27 mouse cellular contexts compared by ENCODE assay signal in the genomic region with DNA sequence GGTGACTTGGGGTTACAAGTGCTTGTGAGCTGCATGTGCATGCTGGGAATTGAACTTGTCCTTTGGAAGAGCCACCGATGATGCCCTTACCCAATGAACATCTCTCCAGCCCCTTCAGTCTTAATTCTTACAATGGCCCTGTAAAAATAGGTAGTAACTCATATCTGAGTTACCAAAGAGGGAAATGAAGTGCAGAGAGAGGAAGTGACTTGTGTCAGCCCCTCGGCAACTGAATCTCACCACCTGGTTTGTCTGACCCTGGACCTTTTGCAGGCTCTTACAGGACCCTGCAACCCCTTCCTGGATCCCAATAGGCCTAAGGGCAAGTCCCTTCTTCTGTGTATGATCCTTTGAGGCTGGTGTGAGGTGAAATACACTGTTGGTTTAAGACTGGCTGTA. TPM values are rescaled to one million over a fixed set of nuclear protein-coding genes. Genes with fewer than 3 reads are reported as not detected.
DNase-seq lines count a peak whose midpoint lies in the region; ATAC-seq lines count a peak whose summit lies in the region.
"Had no signal": no experiment of that assay in that cellular context is flagged by ENCODE, and none has a peak within 500 bp of the region (broad histone marks: within the 10 kb centered on the region; RNA-seq: fewer than 3 reads in every experiment).

No protein-coding gene starts in this region.

- no peaks in the 10 kb centered on the region for H3K9me3 ChIP-seq in limb, embryonic 13.5 days
- H3K9me3 ChIP-seq in limb, embryonic 10.5 days (replicated peaks) = no peaks in the 10 kb centered on the region
- H3K9me3 ChIP-seq in forebrain, embryonic 16.5 days (ENCODE audit: control insufficient read depth, low read length) = no peaks in the 10 kb centered on the region
- H3K9me3 ChIP-seq: embryonic facial prominence, embryonic 12.5 days; embryonic facial prominence, embryonic 15.5 days; forebrain, embryonic 12.5 days; forebrain, embryonic 15.5 days; G1E; heart, embryonic 10.5 days; heart, embryonic 13.5 days had no signal

- WGBS in limb, embryonic 13.5 days = 74% methylated on average over 2 of the region's 2 CpGs
- 89% methylated on average over 2 of the region's 2 CpGs for WGBS in limb, embryonic 10.5 days
- 91% methylated on average over 2 of the region's 2 CpGs for WGBS in forebrain, embryonic 16.5 days

- H3K27me3 ChIP-seq in limb, embryonic 13.5 days = no peaks in the 10 kb centered on the region
- H3K27me3 ChIP-seq in limb, embryonic 10.5 days (ENCODE audit: low read depth, poor library complexity, severe bottlenecking) = no peaks in the 10 kb centered on the region
- no peaks in the 10 kb centered on the region for H3K27me3 ChIP-seq in forebrain, embryonic 16.5 days (replicated peaks; ENCODE audit: control insufficient read depth, insufficient read depth, low read length)
- H3K27me3 ChIP-seq: CH12.LX; embryonic facial prominence, embryonic 12.5 days; embryonic facial prominence, embryonic 15.5 days; forebrain, embryonic 12.5 days; forebrain, embryonic 15.5 days; heart, embryonic 13.5 days had no signal

- H3K27ac ChIP-seq in limb, embryonic 13.5 days = no peak overlapping the region
- no peak overlapping the region for H3K27ac ChIP-seq in limb, embryonic 10.5 days
- H3K27ac ChIP-seq in forebrain, embryonic 16.5 days (ENCODE audit: low read length) = no peak overlapping the region
- H3K27ac ChIP-seq: embryonic facial prominence, embryonic 12.5 days; embryonic facial prominence, embryonic 15.5 days; forebrain, embryonic 12.5 days; forebrain, embryonic 15.5 days; heart, adult 2 months; heart, embryonic 10.5 days; heart, embryonic 13.5 days; hindbrain, embryonic 14.5 days; hindbrain, postnatal 0 days had no signal

- no peak overlapping the region for H3K4me3 ChIP-seq in limb, embryonic 13.5 days
- no peak overlapping the region for H3K4me3 ChIP-seq in limb, embryonic 10.5 days
- H3K4me3 ChIP-seq in forebrain, embryonic 16.5 days (replicated peaks; ENCODE audit: low read length) = no peak overlapping the region
- H3K4me3 ChIP-seq: embryonic facial prominence, embryonic 12.5 days; embryonic facial prominence, embryonic 15.5 days; forebrain, embryonic 12.5 days; forebrain, embryonic 15.5 days; heart, adult 2 months; heart, embryonic 10.5 days; heart, embryonic 13.5 days had no signal

- peaks cover 39% of the 10 kb centered on the region for H3K36me3 ChIP-seq in limb, embryonic 13.5 days
- H3K36me3 ChIP-seq in limb, embryonic 10.5 days = peaks cover 45% of the 10 kb centered on the region
- peaks cover 2% of the 10 kb centered on the region for H3K36me3 ChIP-seq in forebrain, embryonic 16.5 days (ENCODE audit: control insufficient read depth, insufficient read depth)

- H3K4me2 ChIP-seq in limb, embryonic 13.5 days (replicated peaks) = no peak overlapping the region
- no peak overlapping the region for H3K4me2 ChIP-seq in forebrain, embryonic 16.5 days (ENCODE audit: low read length)
- H3K4me2 ChIP-seq: embryonic facial prominence, embryonic 12.5 days; embryonic facial prominence, embryonic 15.5 days; forebrain, embryonic 12.5 days; forebrain, embryonic 15.5 days; heart, embryonic 13.5 days; hindbrain, embryonic 14.5 days had no signal

- ATAC-seq in limb, embryonic 13.5 days (ENCODE audit: low FRiP score, low read depth) = no peak
- peak; percentile 53 for ATAC-seq in granulocyte monocyte progenitor cell, adult 5-6 weeks (replicated peaks; ENCODE audit: poor library complexity, severe bottlenecking)
- ATAC-seq in CD4-positive, CD25-positive, alpha-beta regulatory T cell, adult 4 months = no peak
- ATAC-seq in forebrain, embryonic 16.5 days = no peak
- ATAC-seq: forebrain, embryonic 15.5 days; hindbrain, postnatal 0 days; inflammation-experienced regulatory T-cells, adult 6 months; intestine, embryonic 16.5 days had no signal

- DNase-seq in limb, embryonic 10.5 days (ENCODE audit: low spot score) = no peak
- DNase-seq in A20 (ENCODE audit: low read depth, low spot score) = peak; percentile 76
- DNase-seq in retina, postnatal 1 day = no peak
- DNase-seq: adrenal gland, adult 8-10 months; adrenal gland, postnatal 25 days; cerebellum, adult 18-20 months; cerebellum, adult 9-10 months; gastrocnemius, postnatal 14 days; heart, adult 2 months; heart, postnatal 14 days; heart, postnatal 4 days had no signal

- 0 out of 2 replicates have a peak overlapping the region, but pooled peaks have one; percentile 25 for H3K9ac ChIP-seq in limb, embryonic 13.5 days
- H3K9ac ChIP-seq in forebrain, embryonic 16.5 days (replicated peaks; ENCODE audit: low read depth, low read length) = no peak overlapping the region
- H3K9ac ChIP-seq: embryonic facial prominence, embryonic 15.5 days; forebrain, embryonic 12.5 days; forebrain, embryonic 15.5 days; heart, embryonic 13.5 days; hindbrain, embryonic 14.5 days had no signal

- peaks cover 22% of the 10 kb centered on the region for H3K4me1 ChIP-seq in limb, embryonic 13.5 days
- H3K4me1 ChIP-seq in limb, embryonic 10.5 days = peaks cover 36% of the 10 kb centered on the region
- no peaks in the 10 kb centered on the region for H3K4me1 ChIP-seq in forebrain, embryonic 16.5 days (replicated peaks; ENCODE audit: control insufficient read depth, insufficient read depth, low read length)
- H3K4me1 ChIP-seq: forebrain, embryonic 15.5 days had no signal

RNA-seq across cellular contexts. Expression of gene Map4k2, which starts 11.2 kb away (rescaled TPM):
- 11.8 and 15.5 TPM in 2 replicates for polyA plus RNA-seq in limb, embryonic 13.5 days (2015; fragmentation: Nextera tagmentation; extraction: Ambion mirVana)
- polyA plus RNA-seq in limb, embryonic 10.5 days (2016; fragmentation: Nextera tagmentation; extraction: Ambion mirVana) = 10.4 and 15.2 TPM in 2 replicates
- total RNA-seq in granulocyte monocyte progenitor cell, adult 5-6 weeks (2014; fragmentation: Nextera tagmentation) = 50.7 and 54.7 TPM in 2 replicates
- total RNA-seq in granulocyte monocyte progenitor cell, adult 5-6 weeks (2017) = 26.1 and 30.6 TPM in 2 replicates
- 100 to 1,000 TPM in 1 of 2 experiments, 10 to 100 TPM in 1; 77.5 to 135 TPM for polyA plus RNA-seq in CD4-positive, CD25-positive, alpha-beta regulatory T cell, adult 4 months (2017; shearing (Covaris generic))
- 12.3 and 21.2 TPM in 2 replicates for polyA plus RNA-seq in forebrain, embryonic 16.5 days (2015; fragmentation: Nextera tagmentation; extraction: Ambion mirVana)

RNA-seq across cellular contexts. Expression of gene Sf1, which starts 11.4 kb away (rescaled TPM):
- polyA plus RNA-seq in limb, embryonic 13.5 days (2015; fragmentation: Nextera tagmentation; extraction: Ambion mirVana) = 130 and 148 TPM in 2 replicates
- 193 and 206 TPM in 2 replicates for polyA plus RNA-seq in limb, embryonic 10.5 days (2016; fragmentation: Nextera tagmentation; extraction: Ambion mirVana)
- total RNA-seq in granulocyte monocyte progenitor cell, adult 5-6 weeks (2014; fragmentation: Nextera tagmentation) = 286 and 301 TPM in 2 replicates
- 187 and 209 TPM in 2 replicates for total RNA-seq in granulocyte monocyte progenitor cell, adult 5-6 weeks (2017)
- 10 to 100 TPM; 55.3 to 56.7 TPM for polyA plus RNA-seq in CD4-positive, CD25-positive, alpha-beta regulatory T cell, adult 4 months (2017; shearing (Covaris generic))
- polyA plus RNA-seq in forebrain, embryonic 16.5 days (2015; fragmentation: Nextera tagmentation; extraction: Ambion mirVana) = 122 and 127 TPM in 2 replicates

RNA-seq across cellular contexts. Expression of gene Men1, which starts 17.3 kb away (rescaled TPM):
- 88.7 and 97.6 TPM in 2 replicates for polyA plus RNA-seq in limb, embryonic 13.5 days (2015; fragmentation: Nextera tagmentation; extraction: Ambion mirVana)
- 118 and 120 TPM in 2 replicates for polyA plus RNA-seq in limb, embryonic 10.5 days (2016; fragmentation: Nextera tagmentation; extraction: Ambion mirVana)
- 37.7 and 54.2 TPM in 2 replicates for total RNA-seq in granulocyte monocyte progenitor cell, adult 5-6 weeks (2014; fragmentation: Nextera tagmentation)
- 30.5 and 33.4 TPM in 2 replicates for total RNA-seq in granulocyte monocyte progenitor cell, adult 5-6 weeks (2017)
- 10 to 100 TPM; 16.9 to 32.1 TPM for polyA plus RNA-seq in CD4-positive, CD25-positive, alpha-beta regulatory T cell, adult 4 months (2017; shearing (Covaris generic))
- 96.1 and 96.5 TPM in 2 replicates for polyA plus RNA-seq in forebrain, embryonic 16.5 days (2015; fragmentation: Nextera tagmentation; extraction: Ambion mirVana)

RNA-seq across cellular contexts. Expression of gene Pygm, which starts 32.1 kb away (rescaled TPM):
- polyA plus RNA-seq in limb, embryonic 13.5 days (2015; fragmentation: Nextera tagmentation; extraction: Ambion mirVana) = 13.2 and 14.4 TPM in 2 replicates
- 2.5 and 3.0 TPM in 2 replicates for polyA plus RNA-seq in limb, embryonic 10.5 days (2016; fragmentation: Nextera tagmentation; extraction: Ambion mirVana)
- 0.92 and 6.9 TPM in 2 replicates for total RNA-seq in granulocyte monocyte progenitor cell, adult 5-6 weeks (2014; fragmentation: Nextera tagmentation)
- total RNA-seq in granulocyte monocyte progenitor cell, adult 5-6 weeks (2017) = 0.41 TPM in 1 of 2 replicates, not detected in the other
- polyA plus RNA-seq in CD4-positive, CD25-positive, alpha-beta regulatory T cell, adult 4 months (2017; shearing (Covaris generic)) = 10 to 100 TPM in 1 of 2 experiments, 1 to 10 TPM in 1; 2.0 to 14.2 TPM
- polyA plus RNA-seq in forebrain, embryonic 16.5 days (2015; fragmentation: Nextera tagmentation; extraction: Ambion mirVana) = 2.4 and 2.8 TPM in 2 replicates

RNA-seq across cellular contexts. Expression of gene Cdc42bpg, which starts 45.9 kb away (rescaled TPM):
- polyA plus RNA-seq in limb, embryonic 13.5 days (2015; fragmentation: Nextera tagmentation; extraction: Ambion mirVana) = 0.52 and 0.70 TPM in 2 replicates
- 0.15 and 0.38 TPM in 2 replicates for polyA plus RNA-seq in limb, embryonic 10.5 days (2016; fragmentation: Nextera tagmentation; extraction: Ambion mirVana)
- total RNA-seq in granulocyte monocyte progenitor cell, adult 5-6 weeks (2014; fragmentation: Nextera tagmentation) = 2.6 and 4.1 TPM in 2 replicates
- total RNA-seq in granulocyte monocyte progenitor cell, adult 5-6 weeks (2017) = 3.6 and 4.4 TPM in 2 replicates
- polyA plus RNA-seq in CD4-positive, CD25-positive, alpha-beta regulatory T cell, adult 4 months (2017; shearing (Covaris generic)) = under 1 TPM; 0.07 to 0.13 TPM
- polyA plus RNA-seq in forebrain, embryonic 16.5 days (2015; fragmentation: Nextera tagmentation; extraction: Ambion mirVana) = 0.52 and 1.1 TPM in 2 replicates
